Mouse (Mus musculus) liver, embryonic 16.5 days (tissue): ENCODE results near the gene Meox1. TPM values are rescaled to one million over a fixed set of nuclear protein-coding genes. Genes with fewer than 3 reads are reported as not detected.

Source experiments
- ATAC-seq: fragments of 200-750 bp; cut with Nextera tagmentation; 2 replicates; pipeline ENCODE4 v1.8.0; 2017; ENCODE audit warnings: low read depth, mild to moderate bottlenecking, moderate number of reproducible peaks, moderate library complexity
- H3K27ac ChIP-seq: fragments of 300-500 bp; sonication (generic); 2 replicates; pipeline ENCODE4 v1.5.1; 2014; ENCODE audit warnings: mild to moderate bottlenecking, low read length
- H3K27me3 ChIP-seq: fragments of 300-500 bp; sonication (generic); 2 replicates; pipeline ENCODE4 v1.6.1; 2014; ENCODE audit warnings: low read depth, low read length, mixed read lengths; ENCODE audit not compliant: control insufficient read depth, insufficient read depth
- H3K36me3 ChIP-seq: fragments of 300-500 bp; sonication (generic); 2 replicates; pipeline ENCODE4 v1.6.1; 2014; ENCODE audit warnings: mild to moderate bottlenecking; ENCODE audit not compliant: control insufficient read depth, insufficient read depth
- H3K4me1 ChIP-seq: fragments of 300-500 bp; sonication (generic); 2 replicates; pipeline ENCODE4 v1.6.1; 2014; ENCODE audit warnings: low read depth, low read length, mixed read lengths; ENCODE audit not compliant: control insufficient read depth
- H3K4me2 ChIP-seq: fragments of 300-500 bp; sonication (generic); 2 replicates; pipeline ENCODE4 v1.6.1; 2014; ENCODE audit warnings: low read depth, low read length, mixed read lengths
- H3K4me3 ChIP-seq: fragments of 300-500 bp; sonication (generic); 2 replicates; pipeline ENCODE4 v1.5.1; 2014; ENCODE audit warnings: low read depth, mild to moderate bottlenecking, low read length
- H3K9ac ChIP-seq: fragments of 300-500 bp; sonication (generic); 2 replicates; pipeline ENCODE4 v1.6.1; 2014; ENCODE audit warnings: low read depth, low read length
- H3K9me3 ChIP-seq: fragments of 300-500 bp; sonication (generic); replicated peaks from 2 replicates; pipeline ENCODE4 v1.6.1; 2016; ENCODE audit warnings: low read length; ENCODE audit not compliant: control insufficient read depth
- WGBS: fragments of 180-500 bp; shearing (Covaris S2); extraction: QIAGEN DNeasy Blood & Tissue Kit; methylation state at CpG from one replicate; pipeline ENCODE4 v1.1.7; 2014; ENCODE audit not compliant: insufficient replicate concordance; 5-methylcytosine and 5-hydroxymethylcytosine counted together
- polyA plus RNA-seq: library from polyadenylated mRNA; unstranded; fragments of >200 nt; fragmentation: Nextera tagmentation; extraction: Ambion mirVana; gene quantifications from 2 replicates; pipeline ENCODE4 v1.2.1, GENCODE M21; 2015

Meox1 gene
- polyA plus RNA-seq, 1 experiment from 2014 or later, result 0.47 TPM

- Histone ChIP-seq H3K4me2 (no peak overlapping the region), H3K36me3 (no peaks in the 10 kb centered on the region), H3K9me3 (no peaks in the 10 kb centered on the region), H3K9ac (no peak overlapping the region), H3K27me3 (no peaks in the 10 kb centered on the region), H3K4me3 (no peak overlapping the region), H3K4me1 (no peaks in the 10 kb centered on the region), H3K27ac (no peak overlapping the region)
- ATAC-seq, result no peak
- 55% methylated on average over 4 of the region's 4 CpGs for WGBS
Observed at GRCm38 (mm10) chr11:101828718-101829117, 65.5 kb downstream of the Meox1 start.

Other genes with a start within 250 kb of the Meox1 start
- gene Arl4d, start 228.8 kb downstream of the Meox1 start, polyA plus RNA-seq, result 0.99 and 1.3 TPM in 2 replicates
- gene Dhx8, start 161.5 kb downstream of the Meox1 start, polyA plus RNA-seq, result 16.3 and 16.9 TPM in 2 replicates
- 0.15 TPM in 2 replicates for gene Etv4, start 109.0 kb downstream of the Meox1 start, polyA plus RNA-seq
- not detected in 2 replicates for gene Sost, start 72.6 kb upstream of the Meox1 start, polyA plus RNA-seq
- not detected in 2 replicates for gene Cfap97d1, start 89.9 kb upstream of the Meox1 start, polyA plus RNA-seq
- 8.1 and 8.9 TPM in 2 replicates for gene Dusp3, start 92.6 kb upstream of the Meox1 start, polyA plus RNA-seq
- gene Mpp3, start 134.1 kb upstream of the Meox1 start, polyA plus RNA-seq, result 0.28 and 0.76 TPM in 2 replicates
- 0.68 and 0.87 TPM in 2 replicates for gene Cd300lg, start 147.1 kb upstream of the Meox1 start, polyA plus RNA-seq
- gene Mpp2, start 194.1 kb upstream of the Meox1 start, polyA plus RNA-seq, result 9.2 and 11.1 TPM in 2 replicates
- gene Ppy, start 206.9 kb upstream of the Meox1 start, polyA plus RNA-seq, result 0.32 TPM in 1 of 2 replicates, not detected in the other
- 1.1 TPM in 1 of 2 replicates, not detected in the other for gene Pyy, start 213.5 kb upstream of the Meox1 start, polyA plus RNA-seq